Mouse (Mus musculus) gastrocnemius, adult 18-20 months (tissue): ENCODE measurements around the gene Tbccd1. TPM values are rescaled to one million over a fixed set of nuclear protein-coding genes. Genes with fewer than 3 reads are reported as not detected.
A peak's percentile ranks its signal among the peaks of the same experiment; 100 is the strongest.

Experiments used
- DNase-seq: peaks from one replicate; pipeline ENCODE4 v3.0.0; 2021; ENCODE audit warnings: low spot score
- total RNA-seq, 2 experiments: library from RNA; stranded (reverse); gene quantifications; 2 replicates each; pipeline ENCODE4 v1.2.3; 2021

Gene Tbccd1
- total RNA-seq, 2 experiments from 2014 or later, result 7.2 to 7.9 TPM

GRCm38 (mm10) chr16:22873369-22873768 lies 15.9 kb upstream of the Tbccd1 start:
- no peak for DNase-seq

GRCm38 (mm10) chr16:22872397-22872796 lies 14.9 kb upstream of the Tbccd1 start:
- no peak for DNase-seq

GRCm38 (mm10) chr16:22856773-22857172 lies 696 bp downstream of the Tbccd1 start:
- no peak for DNase-seq

GRCm38 (mm10) chr16:22852709-22853108 lies 4.8 kb downstream of the Tbccd1 start:
- no peak for DNase-seq

- DNase-seq, result no peak
Measured at GRCm38 (mm10) chr16:22848331-22848730, 9.1 kb downstream of the Tbccd1 start.

GRCm38 (mm10) chr16:22847686-22848085 lies 9.8 kb downstream of the Tbccd1 start:
- no peak for DNase-seq

GRCm38 (mm10) chr16:22845481-22845880 lies 12.0 kb downstream of the Tbccd1 start:
- no peak for DNase-seq

- DNase-seq, result no peak
Measured at GRCm38 (mm10) chr16:22844834-22845233, 12.6 kb downstream of the Tbccd1 start.

- DNase-seq, result peak; percentile 64
Measured at GRCm38 (mm10) chr16:22844061-22844801, 13.2 kb downstream of the Tbccd1 start.

GRCm38 (mm10) chr16:22842871-22843270 lies 14.6 kb downstream of the Tbccd1 start:
- DNase-seq, result no peak

GRCm38 (mm10) chr16:22839146-22839857 lies 18.2 kb downstream of the Tbccd1 start:
- no peak for DNase-seq

GRCm38 (mm10) chr16:22832932-22833525 lies 24.4 kb downstream of the Tbccd1 start:
- no peak for DNase-seq

- DNase-seq, result no peak
Measured at GRCm38 (mm10) chr16:22820731-22821130, 36.7 kb downstream of the Tbccd1 start.

GRCm38 (mm10) chr16:22811477-22811876 lies 46.0 kb downstream of the Tbccd1 start, which contains the start of gene Crygs:
Gene Crygs, minus strand, starts transcription at chr16:22811577.
- no peak for DNase-seq

GRCm38 (mm10) chr16:22807468-22808070 lies 49.9 kb downstream of the Tbccd1 start:
- DNase-seq, result peak; percentile 44

- no peak for DNase-seq
Measured at GRCm38 (mm10) chr16:22802786-22803185, 54.7 kb downstream of the Tbccd1 start.

GRCm38 (mm10) chr16:22800849-22801109 lies 56.7 kb downstream of the Tbccd1 start:
- DNase-seq, result no peak

GRCm38 (mm10) chr16:22800026-22800848 lies 57.2 kb downstream of the Tbccd1 start:
- DNase-seq, result no peak

- DNase-seq, result no peak
Measured at GRCm38 (mm10) chr16:22798520-22798919, 58.9 kb downstream of the Tbccd1 start.

- DNase-seq, result no peak
Measured at GRCm38 (mm10) chr16:22797521-22797920, 59.9 kb downstream of the Tbccd1 start.

- peak; percentile 7 for DNase-seq
Measured at GRCm38 (mm10) chr16:22795497-22795896, 62.0 kb downstream of the Tbccd1 start.
